Mouse (Mus musculus) forebrain, postnatal 0 days (tissue): ENCODE data around the gene Amh. TPM values are rescaled to one million over a fixed set of nuclear protein-coding genes. Genes with fewer than 3 reads are reported as not detected.

Source experiments
- ATAC-seq: fragments of 200-750 bp; cut with Nextera tagmentation; 2 replicates; pipeline ENCODE4 v1.8.0; 2017; ENCODE audit warnings: mild to moderate bottlenecking, moderate library complexity
- DNase-seq: peaks from one replicate; pipeline ENCODE4 v3.0.0-alpha.2; 2015
- H3K27ac ChIP-seq: fragments of 300-500 bp; sonication (generic); 2 replicates; pipeline ENCODE4 v1.5.1; 2014; ENCODE audit warnings: low read depth, mild to moderate bottlenecking, antibody characterized with exemption, low read length, moderate library complexity, mixed read lengths
- H3K27me3 ChIP-seq: fragments of 300-500 bp; sonication (generic); 2 replicates; pipeline ENCODE4 v1.6.1; 2014; ENCODE audit warnings: mild to moderate bottlenecking, low read length, mixed read lengths; ENCODE audit not compliant: insufficient read depth
- H3K36me3 ChIP-seq: fragments of 300-500 bp; sonication (generic); 2 replicates; pipeline ENCODE4 v1.6.1; 2014; ENCODE audit warnings: mild to moderate bottlenecking, moderate library complexity; ENCODE audit not compliant: insufficient read depth
- H3K4me1 ChIP-seq: fragments of 300-500 bp; sonication (generic); 2 replicates; pipeline ENCODE4 v1.6.1; 2014; ENCODE audit warnings: antibody characterized with exemption; ENCODE audit not compliant: insufficient read depth
- H3K4me2 ChIP-seq: fragments of 300-500 bp; sonication (generic); 2 replicates; pipeline ENCODE4 v1.6.1; 2014; ENCODE audit warnings: low read depth, mild to moderate bottlenecking, moderate library complexity
- H3K4me3 ChIP-seq: fragments of 300-500 bp; sonication (generic); 2 replicates; pipeline ENCODE4 v1.5.1; 2014; ENCODE audit warnings: low read depth, low read length, mixed read lengths
- H3K9ac ChIP-seq: fragments of 300-500 bp; sonication (generic); 2 replicates; pipeline ENCODE4 v1.6.1; 2014; ENCODE audit warnings: mild to moderate bottlenecking
- H3K9me3 ChIP-seq: fragments of 300-500 bp; sonication (generic); 2 replicates; pipeline ENCODE4 v1.6.1; 2016; ENCODE audit warnings: low read length
- CTCF ChIP-seq: sonication (generic); IDR thresholded peaks from 2 replicates; pipeline ENCODE4 v1.5.1; 2016; ENCODE audit warnings: antibody characterized with exemption, control low read depth, low read depth
- WGBS: fragments of 180-500 bp; shearing (Covaris S2); extraction: QIAGEN DNeasy Blood & Tissue Kit; methylation state at CpG from one replicate; pipeline ENCODE4 v1.1.7; 2014; 5-methylcytosine and 5-hydroxymethylcytosine counted together
- polyA plus RNA-seq: library from polyadenylated mRNA; unstranded; fragments of >200 nt; fragmentation: Nextera tagmentation; extraction: Ambion mirVana; gene quantifications from 2 replicates; pipeline ENCODE4 v1.2.1, GENCODE M21; 2015
- total RNA-seq: library from RNA; depleted of rRNA; stranded (reverse); fragments of >200 nt; gene quantifications from 2 replicates; pipeline ENCODE4 v1.2.3, GENCODE M21; 2014

Gene Amh
- total and polyA plus RNA-seq, 2 experiments from 2014 or later, result 0.62 TPM; not detected in 1

DNA sequence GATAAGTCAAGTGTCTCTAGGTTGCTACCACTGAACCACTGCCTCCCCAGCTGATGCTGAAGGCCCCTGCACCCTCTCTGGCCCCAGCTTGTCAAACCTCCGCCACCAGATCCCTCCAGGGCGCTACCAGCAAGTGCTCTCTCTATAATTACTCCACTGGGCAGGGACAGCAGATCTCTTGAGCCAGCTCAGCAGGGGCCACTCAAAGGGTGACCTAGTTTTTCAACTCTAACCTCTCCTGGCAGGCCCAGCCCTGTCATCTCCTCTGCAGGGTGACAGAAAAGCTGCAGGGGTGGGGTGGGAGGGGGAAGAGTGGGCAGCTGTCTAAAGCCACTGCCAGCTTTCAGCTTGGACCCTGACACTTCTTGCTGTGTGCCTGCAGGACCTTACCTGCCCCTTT, 32.8 kb downstream of the Amh start:
- no peak for TF ChIP-seq CTCF
- 18% methylated on average over 2 of the region's 2 CpGs for WGBS
- ATAC-seq (no peak), DNase-seq (no peak)
- no peaks in the 10 kb centered on the region for H3K9me3 ChIP-seq
- no peak overlapping the region for H3K9ac ChIP-seq
- no peak overlapping the region for H3K4me2 ChIP-seq
- H3K4me3 ChIP-seq, result no peak overlapping the region
- H3K27me3 ChIP-seq, result no peaks in the 10 kb centered on the region
- peaks cover 19% of the 10 kb centered on the region for H3K36me3 ChIP-seq
- H3K27ac ChIP-seq, result no peak overlapping the region
- no peaks in the 10 kb centered on the region for H3K4me1 ChIP-seq

DNA sequence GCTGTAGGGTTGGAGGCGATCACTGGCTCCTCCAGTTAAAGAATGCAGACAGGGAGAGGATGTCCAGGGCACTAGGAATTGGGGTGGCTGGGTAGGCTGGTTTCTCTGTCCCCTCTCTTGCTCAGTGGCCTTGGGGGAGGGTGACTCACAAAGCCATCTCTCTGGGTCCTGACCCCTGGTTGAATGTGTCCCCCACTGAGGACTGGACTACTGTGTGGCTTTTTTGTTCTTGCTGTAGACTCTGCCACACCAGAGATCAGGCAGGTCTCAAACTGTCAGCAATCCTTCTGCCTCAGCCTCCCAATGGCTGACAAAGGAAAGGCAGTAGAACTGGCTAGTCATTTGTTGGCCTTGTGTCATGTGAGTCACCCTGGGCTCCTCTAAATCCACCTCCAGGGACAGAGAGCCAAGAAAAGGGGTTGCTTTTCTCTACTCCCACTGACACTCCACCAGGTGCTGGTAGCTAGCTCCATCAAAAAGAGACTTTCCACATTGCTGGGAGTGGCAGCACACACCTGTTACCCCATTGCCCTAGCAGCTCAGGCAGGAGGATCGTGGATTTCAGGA, 33.4 kb downstream of the Amh start:
- no peak overlapping the region for H3K4me2 ChIP-seq
- no peaks in the 10 kb centered on the region for H3K9me3 ChIP-seq
- TF ChIP-seq CTCF, result no peak
- no peak overlapping the region for H3K9ac ChIP-seq
- 72% methylated on average over 2 of the region's 2 CpGs for WGBS
- H3K4me1 ChIP-seq, result 0 out of 2 replicates have a peak, but pooled peaks cover 3% of the 10 kb centered on the region
- ATAC-seq (no peak), DNase-seq (no peak)
- H3K27ac ChIP-seq, result no peak overlapping the region
- H3K4me3 ChIP-seq, result no peak overlapping the region
- peaks cover 16% of the 10 kb centered on the region; the same call in 1 of the 2 replicates for H3K36me3 ChIP-seq
- no peaks in the 10 kb centered on the region for H3K27me3 ChIP-seq

DNA sequence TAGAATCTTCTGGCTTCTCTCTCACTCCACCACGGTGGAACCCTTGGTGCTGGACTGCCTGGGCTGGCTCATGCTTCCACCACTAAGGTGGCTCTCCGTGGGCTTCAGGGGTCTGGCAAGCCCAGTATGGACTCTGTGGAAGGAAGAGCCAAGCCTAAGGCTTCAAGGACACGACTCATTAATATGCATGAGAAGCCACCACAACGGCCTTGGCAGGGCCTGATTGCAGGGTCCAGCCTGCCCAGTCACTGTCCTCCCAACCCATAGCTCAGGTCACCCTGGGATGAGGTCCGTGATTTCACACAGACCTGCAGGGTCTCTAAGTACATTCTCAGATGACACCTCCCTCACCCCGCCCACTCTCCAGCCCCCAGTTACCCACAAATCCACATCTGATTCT, 34.8 kb downstream of the Amh start:
- 59% methylated on average over 6 of the region's 6 CpGs for WGBS
- TF ChIP-seq CTCF, result no peak
- DNase-seq, result no peak
- Histone ChIP-seq H3K27me3 (no peaks in the 10 kb centered on the region), H3K36me3 (0 out of 2 replicates have a peak, but pooled peaks cover 7% of the 10 kb centered on the region), H3K9me3 (no peaks in the 10 kb centered on the region), H3K27ac (no peak overlapping the region), H3K4me1 (0 out of 2 replicates have a peak, but pooled peaks cover 3% of the 10 kb centered on the region), H3K9ac (no peak overlapping the region), H3K4me2 (no peak overlapping the region), H3K4me3 (no peak overlapping the region)
- no peak for ATAC-seq

DNA sequence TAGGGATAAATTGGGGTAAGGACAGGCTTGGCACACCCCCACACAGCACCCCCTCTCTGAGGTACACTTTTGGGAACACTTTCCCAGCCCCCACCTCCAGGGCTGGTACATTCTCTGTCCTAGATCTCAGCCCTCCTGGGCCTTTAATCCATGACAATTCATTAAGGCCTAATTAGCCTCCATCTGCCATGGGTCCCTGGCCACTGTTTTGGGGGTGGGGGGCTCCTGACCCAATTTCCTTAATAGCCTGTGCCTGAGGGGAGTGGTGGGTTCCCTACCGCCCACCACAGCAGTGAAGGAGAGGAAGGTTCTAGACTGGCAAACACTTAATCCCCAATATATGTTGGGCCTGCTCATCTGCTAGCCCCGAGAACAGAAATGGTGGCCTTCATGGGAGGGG, 36.6 kb downstream of the Amh start:
- Histone ChIP-seq H3K27me3 (no peaks in the 10 kb centered on the region), H3K4me1 (0 out of 2 replicates have a peak, but pooled peaks cover 3% of the 10 kb centered on the region), H3K36me3 (no peaks in the 10 kb centered on the region), H3K4me3 (no peak overlapping the region), H3K4me2 (no peak overlapping the region), H3K9ac (no peak overlapping the region), H3K9me3 (no peaks in the 10 kb centered on the region), H3K27ac (no peak overlapping the region)
- no peak for TF ChIP-seq CTCF
- no peak for ATAC-seq
- 68% methylated on average over 2 of the region's 2 CpGs for WGBS
- no peak for DNase-seq

- no peaks in the 10 kb centered on the region for H3K9me3 ChIP-seq
- H3K4me1 ChIP-seq, result 0 out of 2 replicates have a peak, but pooled peaks cover 3% of the 10 kb centered on the region
- ATAC-seq, result no peak
- no peak overlapping the region for H3K27ac ChIP-seq
- no peaks in the 10 kb centered on the region for H3K36me3 ChIP-seq
- no peaks in the 10 kb centered on the region for H3K27me3 ChIP-seq
- WGBS, result 84% methylated on average over 15 of the region's 15 CpGs
- TF ChIP-seq CTCF, result no peak
- no peak overlapping the region for H3K4me3 ChIP-seq
- H3K9ac ChIP-seq, result no peak overlapping the region
- H3K4me2 ChIP-seq, result no peak overlapping the region
- no peak for DNase-seq
Measured at GRCm38 (mm10) chr10:80842334-80842733, 37.3 kb downstream of the Amh start.

DNA sequence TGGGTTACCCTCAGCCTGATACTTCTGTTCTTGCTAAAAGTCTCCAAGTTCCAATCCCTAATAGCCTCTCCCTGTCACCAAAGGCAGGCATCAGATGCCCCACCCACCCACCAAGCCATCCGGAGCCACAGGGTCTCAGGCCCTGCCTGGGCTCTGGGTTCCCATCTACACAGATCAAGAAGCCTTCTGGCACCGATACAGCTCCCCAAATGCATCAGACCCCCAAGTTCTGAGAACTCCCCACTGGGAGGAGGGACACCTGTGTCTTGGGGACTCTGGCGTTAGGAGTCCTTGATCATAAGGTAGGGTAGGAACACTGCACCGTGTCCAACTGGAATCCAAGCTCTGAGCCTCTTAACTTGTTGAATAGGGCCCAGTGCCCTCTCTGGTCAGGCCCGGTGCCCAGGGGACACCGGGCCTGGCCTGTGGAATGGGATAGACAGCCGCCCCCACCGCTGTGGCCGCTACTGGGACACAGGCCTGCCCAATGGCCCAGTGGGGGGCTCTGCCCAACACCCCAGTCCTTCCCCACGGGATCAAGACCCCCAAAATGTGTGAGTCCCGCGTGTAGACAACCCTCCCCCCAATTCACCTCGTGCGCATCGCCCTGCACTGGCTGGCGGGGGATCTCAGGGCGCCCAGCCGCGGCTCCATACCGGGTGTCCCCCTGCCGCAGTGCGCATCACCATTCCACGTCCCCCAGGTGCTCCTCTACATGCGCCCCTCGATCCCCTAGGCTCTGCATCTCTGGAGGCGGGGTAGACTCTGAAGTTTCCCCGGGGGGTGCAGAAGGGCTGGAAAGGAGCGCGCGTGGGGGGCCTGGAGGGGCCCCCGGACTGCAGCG, 38.3 kb downstream of the Amh start:
- no peak overlapping the region for H3K27ac ChIP-seq
- peak overlapping the region; percentile 74 for H3K4me2 ChIP-seq
- DNase-seq, result no peak
- H3K4me3 ChIP-seq, result peak overlapping the region; percentile 67
- no peak for TF ChIP-seq CTCF
- H3K9me3 ChIP-seq, result no peaks in the 10 kb centered on the region
- 8% methylated on average over 28 of the region's 32 CpGs for WGBS
- no peaks in the 10 kb centered on the region for H3K36me3 ChIP-seq
- H3K27me3 ChIP-seq, result no peaks in the 10 kb centered on the region
- peak; percentile 53 for ATAC-seq
- 0 out of 2 replicates have a peak, but pooled peaks cover 3% of the 10 kb centered on the region for H3K4me1 ChIP-seq
- peak overlapping the region; percentile 64 for H3K9ac ChIP-seq
